Mouse (Mus musculus): ENCODE data around the gene Nelfb.

DNA sequence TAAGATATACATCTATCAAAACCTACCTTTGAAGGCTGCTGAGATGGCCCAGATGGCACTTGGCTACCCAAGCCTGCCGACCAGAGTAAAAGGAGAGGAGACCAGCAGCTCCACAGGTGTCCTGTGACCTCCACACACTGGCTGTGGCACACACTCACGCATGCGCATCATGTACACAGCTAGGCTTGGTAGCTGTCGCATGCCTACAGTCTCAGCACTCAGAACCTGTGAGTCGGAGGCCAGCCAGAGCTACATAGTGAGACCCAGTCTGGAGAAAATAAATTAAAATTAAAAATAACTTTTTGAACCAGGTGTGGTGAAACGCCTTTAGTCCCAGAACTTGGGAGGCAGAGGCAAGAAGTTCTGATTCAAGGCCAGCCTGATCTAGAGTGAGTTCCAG is 23.4 kb downstream of the Nelfb start:
- TF ChIP-seq POLR2A (IDR thresholded peaks at IDR 0.05; ENCODE audit: borderline replicate concordance, extremely low read depth, insufficient read depth, insufficient read length, poor library complexity, severe bottlenecking), result no peak
- no peak for TF ChIP-seq CTCF (IDR thresholded peaks at IDR 0.05; ENCODE audit: borderline replicate concordance, extremely low read depth, insufficient read depth, insufficient read length)
